Mouse (Mus musculus): ENCODE measurements around the gene Samsn1.

Samsn1 gene

GRCm38 (mm10) chr16:76022181-76022580, at the start of gene Samsn1:
TSS of gene Samsn1 (minus strand) at chr16:76022281.
- no peak for DNase-seq (ENCODE audit: low read depth, low spot score)

- DNase-seq (ENCODE audit: low read depth, low spot score) = no peak
These were observed 44.1 kb upstream of the Samsn1 start for GRCm38 (mm10) chr16:76066082-76066635.

DNA sequence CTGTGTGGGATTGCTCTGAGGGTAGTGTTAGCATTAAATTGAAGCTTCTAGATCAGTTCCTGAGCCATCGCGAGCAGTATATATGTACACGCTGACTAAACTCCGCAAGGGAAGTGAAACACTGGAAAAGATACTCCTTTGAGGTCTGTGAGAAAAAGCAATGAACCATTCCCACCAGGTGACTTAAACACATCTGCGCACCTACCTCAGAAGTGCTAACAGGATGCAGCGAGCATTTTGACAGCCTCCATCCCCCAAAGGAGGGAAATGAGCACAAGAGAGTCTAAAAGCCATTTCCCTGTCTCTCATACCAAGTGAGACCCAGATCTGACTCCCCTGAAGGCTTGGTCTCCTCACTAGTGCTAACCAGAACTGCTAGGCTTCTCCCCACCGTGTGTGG, 32.9 kb upstream of the Samsn1 start:
- DNase-seq (ENCODE audit: low read depth, low spot score) = no peak

- no peak for DNase-seq (ENCODE audit: low read depth, low spot score)
These were observed 32.0 kb upstream of the Samsn1 start for GRCm38 (mm10) chr16:76054079-76054478.

GRCm38 (mm10) chr16:76053537-76053936, 31.5 kb upstream of the Samsn1 start:
- DNase-seq (ENCODE audit: low read depth, low spot score) = no peak

DNA sequence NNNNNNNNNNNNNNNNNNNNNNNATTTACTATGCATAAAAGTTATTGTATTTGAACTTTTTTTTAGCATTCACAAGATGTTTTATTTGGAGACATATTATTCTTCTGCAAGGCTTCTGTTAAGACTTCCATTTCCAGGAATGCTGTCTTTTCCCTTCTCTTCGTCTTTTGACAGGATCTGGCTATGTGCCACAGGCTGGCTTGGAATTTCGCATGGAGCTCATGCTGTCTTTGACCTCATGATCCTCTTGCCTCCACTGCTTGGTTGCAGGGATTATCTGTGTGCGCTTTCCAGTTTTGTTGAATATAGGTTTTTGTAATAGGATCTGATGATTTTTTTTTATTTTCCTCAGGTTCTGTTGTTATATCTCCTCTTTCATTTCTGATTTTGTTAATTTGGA, 25.0 kb upstream of the Samsn1 start:
- no peak for DNase-seq (ENCODE audit: low read depth, low spot score)

DNA sequence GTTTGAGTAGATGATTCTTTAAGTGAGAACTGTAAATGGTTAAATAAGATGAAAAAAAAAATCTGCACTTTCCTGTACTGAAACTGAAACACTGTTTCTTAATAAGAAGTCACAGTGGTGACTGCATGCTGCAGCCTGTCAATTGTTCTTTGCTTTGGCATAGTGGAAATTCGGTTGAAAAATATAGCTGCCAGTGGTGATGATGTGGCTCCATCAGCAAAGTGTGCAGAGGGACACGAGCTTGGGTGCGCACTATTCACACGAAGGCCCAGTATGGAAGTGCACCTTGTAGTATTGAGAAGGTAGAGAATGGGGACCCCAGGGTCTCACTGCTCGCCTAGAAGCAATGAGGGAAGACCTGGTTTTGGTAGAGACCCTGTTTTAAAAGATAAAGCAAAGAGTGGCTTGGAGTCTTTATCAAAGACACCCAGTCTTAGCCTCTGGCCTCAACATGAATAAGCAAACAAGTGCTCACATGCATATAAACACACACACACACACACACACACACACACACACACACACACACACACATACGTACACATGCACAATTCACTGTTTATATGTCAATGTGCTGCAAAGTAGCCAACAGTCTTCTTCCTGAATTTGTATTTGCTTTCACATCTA, 18.4 kb upstream of the Samsn1 start:
- no peak for DNase-seq (ENCODE audit: low read depth, low spot score)

DNA sequence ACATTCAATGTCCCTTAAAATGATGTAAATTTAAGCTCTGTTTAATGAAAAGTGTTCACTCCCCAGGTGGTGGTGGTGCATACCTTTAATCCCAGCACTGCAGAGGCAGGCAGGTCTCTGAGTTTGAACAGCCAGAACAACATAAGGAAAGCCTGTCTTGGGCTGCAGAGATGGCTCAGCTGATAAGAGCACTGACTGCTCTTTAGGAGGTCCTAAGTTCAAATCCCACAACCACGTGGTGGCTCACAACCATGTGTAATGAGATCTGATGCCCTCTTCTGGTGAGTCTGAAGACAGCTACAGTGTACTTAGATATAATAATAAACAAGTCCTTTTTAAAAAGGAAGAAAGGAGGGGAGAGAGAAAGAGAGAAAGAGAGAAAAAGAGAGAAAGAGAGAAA, 2.9 kb downstream of the Samsn1 start:
- DNase-seq (ENCODE audit: low read depth, low spot score) = peak; percentile 46

GRCm38 (mm10) chr16:76003812-76004389, 18.2 kb downstream of the Samsn1 start:
- DNase-seq (ENCODE audit: low read depth, low spot score) = no peak

DNA sequence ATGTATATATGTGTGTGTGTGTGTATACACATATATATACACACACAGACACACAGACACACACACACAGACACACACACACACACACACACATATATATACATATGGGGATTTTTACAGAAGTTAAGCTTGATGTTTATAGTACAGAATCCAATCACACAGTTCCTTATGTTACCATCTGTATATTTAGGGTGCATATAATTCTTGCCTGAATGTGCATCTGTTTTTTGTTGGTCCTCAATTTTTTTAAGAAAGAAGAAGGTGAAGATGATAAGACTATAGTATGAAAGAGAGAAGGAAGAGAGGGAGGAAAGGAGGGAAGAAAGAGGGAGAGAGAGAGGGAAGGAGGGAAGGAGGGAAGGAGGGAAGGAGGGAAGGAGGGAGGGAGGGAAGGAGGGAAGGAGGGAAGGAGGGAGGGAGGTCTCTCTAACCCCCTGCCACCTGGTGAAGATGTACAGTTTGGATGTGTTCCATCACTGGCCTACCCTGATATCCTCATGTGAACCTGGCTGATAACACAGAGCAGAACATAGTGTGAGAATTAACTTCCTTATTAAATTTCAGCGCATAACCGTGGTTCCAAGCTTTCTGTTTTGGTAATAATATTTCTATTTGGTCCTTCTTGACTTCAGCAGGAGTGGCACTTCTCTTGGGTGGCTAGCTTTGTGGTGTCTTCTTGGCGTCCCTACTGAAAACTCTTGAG, 19.1 kb downstream of the Samsn1 start:
- no peak for DNase-seq (ENCODE audit: low read depth, low spot score)

- DNase-seq (ENCODE audit: low read depth, low spot score) = peak; percentile 18
These were observed 19.8 kb downstream of the Samsn1 start for GRCm38 (mm10) chr16:76002287-76002686.

- no peak for DNase-seq (ENCODE audit: low read depth, low spot score)
These were observed 20.3 kb downstream of the Samsn1 start for GRCm38 (mm10) chr16:76001788-76002187.

DNA sequence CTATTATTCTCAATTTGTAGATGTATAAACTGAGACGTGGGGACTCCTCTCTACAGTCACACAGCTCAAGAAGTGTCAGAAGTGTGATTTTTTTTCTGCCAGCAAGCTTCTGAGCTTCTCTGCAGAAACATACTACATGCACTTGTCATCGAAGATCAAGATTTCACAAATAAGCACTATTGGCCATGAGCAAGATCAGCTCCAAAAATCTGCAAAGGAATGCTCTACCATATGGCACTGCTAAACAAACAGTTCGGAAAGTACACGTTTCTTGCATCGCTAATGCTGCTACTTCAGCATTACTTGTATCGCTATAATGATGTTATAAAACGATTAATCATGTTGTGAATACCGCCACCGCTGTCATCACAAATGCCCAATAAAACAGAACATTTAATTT, 22.0 kb downstream of the Samsn1 start:
- no peak for DNase-seq (ENCODE audit: low read depth, low spot score)

GRCm38 (mm10) chr16:75990173-75990572, 31.9 kb downstream of the Samsn1 start:
- no peak for DNase-seq (ENCODE audit: low read depth, low spot score)

DNA sequence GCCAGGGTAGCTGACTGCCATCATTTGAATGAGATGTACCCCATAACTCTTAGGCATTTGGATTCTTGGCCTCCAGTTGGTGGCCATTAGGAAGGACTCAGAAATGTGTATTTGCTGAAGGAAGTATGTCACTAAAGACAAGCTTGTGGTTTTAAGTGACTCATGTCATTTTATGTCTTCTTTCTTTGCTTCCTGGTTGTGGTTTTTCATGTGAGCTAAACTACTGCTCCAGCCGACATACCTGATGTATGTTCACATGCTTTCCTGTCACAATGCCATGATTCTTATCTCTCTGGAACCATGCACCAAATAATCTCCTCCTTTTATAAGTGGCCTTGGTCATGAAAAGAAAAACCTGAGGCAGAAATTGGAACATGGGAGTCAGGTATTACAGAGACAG, 38.2 kb downstream of the Samsn1 start:
- DNase-seq (ENCODE audit: low read depth, low spot score) = peak; percentile 64

DNA sequence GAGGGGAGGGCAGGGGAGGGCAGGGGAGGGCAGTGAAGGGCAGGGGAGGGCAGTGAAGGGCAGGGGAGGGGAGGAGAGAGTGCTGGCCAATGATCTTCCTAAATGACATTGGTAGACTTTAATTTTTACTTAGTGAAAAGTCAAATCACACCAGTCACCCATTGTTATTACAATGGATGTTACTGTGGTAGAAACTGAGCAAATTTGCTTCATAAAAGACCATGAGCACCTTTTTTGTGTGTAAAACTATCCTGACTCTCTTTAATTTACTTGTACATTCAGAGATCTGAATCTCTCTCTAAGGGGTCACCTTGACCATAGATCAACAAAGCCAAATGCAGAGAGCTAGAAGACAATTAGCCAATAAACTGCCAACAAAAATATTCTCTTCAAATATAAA, 42.7 kb downstream of the Samsn1 start:
- DNase-seq (ENCODE audit: low read depth, low spot score) = no peak

DNA sequence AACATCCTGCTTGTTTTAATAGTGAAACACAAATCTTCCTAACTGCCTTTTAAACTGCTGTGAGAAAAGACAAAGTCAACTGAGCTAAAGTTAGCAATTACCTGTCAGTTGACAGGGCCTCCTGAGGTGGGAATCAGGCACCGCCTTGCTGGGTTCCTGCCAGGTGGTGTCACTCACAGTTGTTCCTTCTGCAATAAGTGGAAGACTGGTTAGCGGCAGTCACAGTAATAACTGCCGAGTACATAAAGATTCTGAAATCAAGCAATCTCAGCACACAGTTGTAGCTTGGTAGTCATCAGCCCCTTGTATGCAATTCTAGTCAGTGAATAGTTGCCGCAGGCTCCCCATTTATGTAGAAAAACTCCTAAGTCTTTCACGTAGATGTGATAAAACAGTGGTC, 44.3 kb downstream of the Samsn1 start:
- no peak for DNase-seq (ENCODE audit: low read depth, low spot score)

DNA sequence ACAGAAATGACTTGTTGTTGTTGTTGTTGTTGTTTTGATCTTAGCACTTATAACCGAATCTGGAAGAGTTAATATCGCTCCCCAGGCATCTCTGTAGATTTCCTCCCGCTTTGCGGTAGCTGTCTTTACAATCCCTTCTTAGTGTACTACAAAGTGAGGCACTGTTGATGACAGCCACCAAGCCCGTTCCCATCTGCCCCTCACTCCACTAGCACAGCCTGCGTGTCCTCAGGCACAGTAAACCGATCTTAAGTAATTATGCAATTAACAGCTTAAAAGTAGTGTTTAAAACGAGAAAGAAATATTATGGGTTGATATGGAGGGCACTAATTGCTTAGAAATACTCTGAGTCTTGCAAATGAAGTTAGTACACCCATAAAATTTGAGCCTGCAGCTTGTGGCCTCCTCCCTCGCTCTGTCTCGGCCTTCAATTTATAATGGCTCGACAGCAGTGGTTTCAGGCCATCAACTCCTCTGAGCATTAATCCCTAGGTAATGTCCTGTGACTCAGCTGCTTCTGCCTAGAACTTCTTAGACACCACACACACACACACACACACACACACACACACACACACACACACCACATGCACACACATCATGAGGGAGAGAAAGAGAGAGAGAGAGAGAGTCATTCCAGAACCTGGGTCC, 46.3 kb downstream of the Samsn1 start:
- no peak for DNase-seq (ENCODE audit: low read depth, low spot score)

GRCm38 (mm10) chr16:75970266-75970998, 51.6 kb downstream of the Samsn1 start:
- DNase-seq (ENCODE audit: low read depth, low spot score) = no peak

DNA sequence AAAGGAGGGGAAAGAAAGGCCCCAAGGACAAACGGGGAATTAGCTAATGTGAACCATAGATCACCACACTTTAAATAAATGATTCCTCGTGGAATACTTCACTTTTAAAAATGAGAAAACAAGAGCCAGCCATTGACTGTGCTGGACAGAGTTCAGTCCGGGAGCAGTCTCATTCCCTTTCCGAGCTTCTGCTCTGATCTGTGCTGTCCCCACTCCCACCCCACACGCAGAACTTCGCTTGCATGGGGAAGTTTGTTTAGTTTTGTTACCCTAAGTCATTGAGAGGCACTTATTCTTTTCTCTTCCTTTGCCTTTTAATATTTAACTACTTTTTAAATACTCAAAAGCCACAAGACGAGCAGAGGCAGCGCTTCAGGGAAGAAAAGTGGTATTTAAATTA, 60.1 kb downstream of the Samsn1 start:
- DNase-seq (ENCODE audit: low read depth, low spot score) = no peak

DNA sequence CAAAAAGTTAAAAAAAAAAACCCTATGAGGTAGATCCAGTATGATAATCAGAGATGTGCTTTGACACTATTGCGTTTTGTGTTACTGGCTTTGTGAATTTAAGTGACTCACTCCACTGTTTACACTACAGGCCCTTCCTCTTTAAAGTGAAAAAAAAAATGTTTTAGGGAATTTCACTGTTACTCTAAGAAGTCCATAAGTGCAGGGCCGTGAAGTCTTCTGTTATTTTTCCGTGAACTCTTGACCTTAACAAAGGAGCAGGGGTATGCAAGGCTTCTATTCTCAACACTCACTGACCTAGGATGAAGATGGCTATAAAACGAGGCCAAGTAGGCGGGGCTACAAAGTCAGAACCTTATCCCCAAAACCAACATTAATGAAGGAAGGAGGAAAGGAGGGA, 60.6 kb downstream of the Samsn1 start:
- no peak for DNase-seq (ENCODE audit: low read depth, low spot score)

DNA sequence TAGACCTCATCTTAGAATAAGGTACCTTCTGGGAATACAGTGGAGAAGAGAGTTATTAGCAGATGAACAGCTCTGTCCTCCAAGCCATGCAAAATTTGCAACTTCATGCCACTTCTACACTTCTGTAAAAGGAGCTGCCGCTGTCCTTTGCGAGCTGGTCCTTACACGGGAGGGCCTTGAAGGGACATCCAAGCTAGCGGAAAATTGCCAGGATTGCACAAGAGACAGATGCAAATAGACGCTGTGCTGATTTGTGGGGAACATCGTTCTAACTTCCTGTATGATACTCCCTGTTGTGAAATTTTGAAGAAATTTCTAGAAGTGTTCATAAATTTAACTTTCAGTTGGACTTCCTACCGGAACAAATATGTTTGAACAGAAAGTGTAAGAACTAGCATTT, 61.0 kb downstream of the Samsn1 start:
- no peak for DNase-seq (ENCODE audit: low read depth, low spot score)

Data from CD4-positive, CD25-positive, alpha-beta regulatory T cell, adult 2 months (primary cell).